Mouse (Mus musculus) B cell, adult 2 months (primary cell): ENCODE data around the gene 1810024B03Rik.
"Not testable (repeated sequence)": the region's sequence is repeated elsewhere in the genome, so short reads cannot be mapped to it uniquely, and the experiment has no call there.

Source experiments
- DNase-seq, 2 experiments: peaks; one replicate each; pipeline ENCODE4 v3.0.0; 2022

The 1810024B03Rik gene

GRCm38 (mm10) chr2:127207547-127208451, at the start of gene 1810024B03Rik, which contains the start of gene Snrnp200:
Gene 1810024B03Rik, minus strand, starts transcription at chr2:127208280.
Gene Snrnp200, plus strand, starts transcription at chr2:127208386.
- DNase-seq: peak; percentile 94 to 96

- DNase-seq: no peak
These were observed 47.2 kb upstream of the 1810024B03Rik start for GRCm38 (mm10) chr2:127255294-127255693.

- DNase-seq: no peak
These were observed 46.6 kb upstream of the 1810024B03Rik start for GRCm38 (mm10) chr2:127254604-127255134.

GRCm38 (mm10) chr2:127252787-127253186, 44.7 kb upstream of the 1810024B03Rik start:
- no peak for DNase-seq

GRCm38 (mm10) chr2:127251880-127252527, 43.9 kb upstream of the 1810024B03Rik start:
- DNase-seq: no peak

- no peak for DNase-seq
These were observed 43.4 kb upstream of the 1810024B03Rik start for GRCm38 (mm10) chr2:127251457-127251856.

GRCm38 (mm10) chr2:127250291-127251008, 42.4 kb upstream of the 1810024B03Rik start:
- DNase-seq: no peak

- peak; percentile 52 to 58 for DNase-seq
These were observed 40.4 kb upstream of the 1810024B03Rik start for GRCm38 (mm10) chr2:127248334-127249004.

- peak; percentile 96 for DNase-seq
These were observed 39.7 kb upstream of the 1810024B03Rik start, which contains the start of the genes Ciao1 and Tmem127 for GRCm38 (mm10) chr2:127247592-127248333. Gene Ciao1, minus strand, starts transcription at chr2:127247816. Gene Tmem127, plus strand, starts transcription at chr2:127247908.

GRCm38 (mm10) chr2:127240065-127240464, 32.0 kb upstream of the 1810024B03Rik start:
- DNase-seq: no peak

GRCm38 (mm10) chr2:127237897-127238610, 30.0 kb upstream of the 1810024B03Rik start:
- DNase-seq: no peak

- no peak for DNase-seq
These were observed 17.2 kb upstream of the 1810024B03Rik start for GRCm38 (mm10) chr2:127225261-127225660.

- no peak for DNase-seq
These were observed 9.7 kb upstream of the 1810024B03Rik start for GRCm38 (mm10) chr2:127217746-127218145.

GRCm38 (mm10) chr2:127210701-127211100, 2.6 kb upstream of the 1810024B03Rik start:
- DNase-seq: no peak

- no peak for DNase-seq
These were observed 331 bp upstream of the 1810024B03Rik start for GRCm38 (mm10) chr2:127208452-127208769.

- DNase-seq: no peak
These were observed 1.2 kb downstream of the 1810024B03Rik start for GRCm38 (mm10) chr2:127206916-127207315.

- DNase-seq: not testable (repeated sequence)
These were observed 2.1 kb downstream of the 1810024B03Rik start for GRCm38 (mm10) chr2:127205936-127206335.

- DNase-seq: peak; percentile 76 to 78
These were observed 3.1 kb downstream of the 1810024B03Rik start for GRCm38 (mm10) chr2:127204932-127205331.

GRCm38 (mm10) chr2:127189574-127189973, 18.5 kb downstream of the 1810024B03Rik start:
- DNase-seq: no peak

- peak; percentile 80 to 82 for DNase-seq
These were observed 25.3 kb downstream of the 1810024B03Rik start for GRCm38 (mm10) chr2:127182598-127183381.
